Mouse (Mus musculus): ENCODE data around the gene Ckb. TPM values are rescaled to one million over a fixed set of nuclear protein-coding genes. Genes with fewer than 3 reads are reported as not detected.

Gene Ckb
- total RNA-seq, 2 experiments from 2014 or later = 8.5 to 9.4 TPM

GRCm38 (mm10) chr12:111693341-111694270 is 21.5 kb upstream of the Ckb start:
- ATAC-seq (replicated peaks; ENCODE audit: low FRiP score, poor library complexity, severe bottlenecking) = no peak

DNA sequence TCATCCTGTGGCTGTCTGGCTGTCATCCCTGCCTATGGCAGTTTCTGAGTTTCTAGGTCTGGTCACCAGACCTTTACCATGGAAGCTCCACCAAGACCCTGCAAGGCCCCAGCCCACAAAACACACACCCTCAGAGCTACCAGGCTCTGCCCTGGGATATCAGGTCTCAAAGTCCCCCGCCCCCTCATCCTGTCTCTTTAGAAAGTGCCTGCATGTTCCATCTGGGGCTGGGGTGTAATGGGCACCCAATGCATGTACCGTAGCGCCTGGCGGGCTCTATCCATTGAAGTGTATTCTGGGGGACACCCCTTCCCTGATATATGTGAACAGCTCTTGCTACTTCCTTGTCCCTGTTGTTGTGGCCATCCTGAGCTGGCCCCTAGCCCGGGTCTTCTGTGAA is 20.8 kb upstream of the Ckb start:
- ATAC-seq (replicated peaks; ENCODE audit: low FRiP score, poor library complexity, severe bottlenecking) = no peak

DNA sequence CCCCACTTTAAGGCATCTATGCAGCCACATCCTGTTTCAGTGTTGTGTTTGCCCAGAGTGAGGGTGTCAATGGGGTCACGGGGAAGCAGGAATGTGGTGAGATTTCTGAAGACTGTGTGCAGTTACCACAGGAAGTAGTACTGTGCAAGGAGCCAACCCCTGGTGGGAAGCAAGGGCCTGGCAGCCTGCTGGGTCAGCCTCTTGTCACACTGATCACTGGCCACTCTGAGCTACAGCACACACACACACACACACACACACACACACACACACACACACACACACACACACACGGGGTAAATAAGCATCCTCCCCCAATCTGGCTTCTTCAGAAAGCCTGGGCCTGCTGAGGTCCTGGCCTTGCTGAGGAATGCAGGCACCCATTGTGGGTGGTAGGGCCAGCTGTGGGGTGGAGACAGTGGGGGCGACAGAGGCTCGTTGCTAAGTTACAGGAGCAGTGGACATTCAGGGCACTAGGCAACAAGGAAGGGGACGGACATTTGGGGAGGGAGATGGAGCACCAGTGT is 19.3 kb upstream of the Ckb start:
- ATAC-seq (replicated peaks; ENCODE audit: low FRiP score, poor library complexity, severe bottlenecking) = no peak

- ATAC-seq (replicated peaks; ENCODE audit: low FRiP score, poor library complexity, severe bottlenecking) = no peak
Observed at GRCm38 (mm10) chr12:111689426-111689825, 17.3 kb upstream of the Ckb start.

DNA sequence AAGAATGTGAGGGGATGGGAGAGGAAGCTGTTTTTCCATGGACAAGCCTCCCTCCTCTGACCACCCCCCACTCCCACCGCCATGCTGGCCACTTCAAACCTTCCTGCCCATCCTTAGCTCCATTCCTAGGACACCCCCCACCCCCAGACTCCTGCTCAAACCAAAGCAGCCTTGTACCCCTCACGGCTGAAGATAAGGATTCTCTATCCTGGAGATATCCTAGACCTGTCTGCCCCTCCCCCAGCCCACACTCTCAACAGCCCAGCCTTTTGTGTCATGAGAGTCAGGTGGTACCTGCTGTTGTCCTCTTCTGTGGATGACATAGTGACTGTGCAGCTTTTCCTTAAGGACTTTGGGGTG is 15.9 kb upstream of the Ckb start:
- no peak for ATAC-seq (replicated peaks; ENCODE audit: low FRiP score, poor library complexity, severe bottlenecking)

- ATAC-seq (replicated peaks; ENCODE audit: low FRiP score, poor library complexity, severe bottlenecking) = no peak
Observed at GRCm38 (mm10) chr12:111687350-111688068, 15.4 kb upstream of the Ckb start.

- no peak for ATAC-seq (replicated peaks; ENCODE audit: low FRiP score, poor library complexity, severe bottlenecking)
Observed at GRCm38 (mm10) chr12:111686390-111686789, 14.3 kb upstream of the Ckb start.

- ATAC-seq (replicated peaks; ENCODE audit: low FRiP score, poor library complexity, severe bottlenecking) = no peak
Observed at GRCm38 (mm10) chr12:111682806-111683205, 10.7 kb upstream of the Ckb start.

DNA sequence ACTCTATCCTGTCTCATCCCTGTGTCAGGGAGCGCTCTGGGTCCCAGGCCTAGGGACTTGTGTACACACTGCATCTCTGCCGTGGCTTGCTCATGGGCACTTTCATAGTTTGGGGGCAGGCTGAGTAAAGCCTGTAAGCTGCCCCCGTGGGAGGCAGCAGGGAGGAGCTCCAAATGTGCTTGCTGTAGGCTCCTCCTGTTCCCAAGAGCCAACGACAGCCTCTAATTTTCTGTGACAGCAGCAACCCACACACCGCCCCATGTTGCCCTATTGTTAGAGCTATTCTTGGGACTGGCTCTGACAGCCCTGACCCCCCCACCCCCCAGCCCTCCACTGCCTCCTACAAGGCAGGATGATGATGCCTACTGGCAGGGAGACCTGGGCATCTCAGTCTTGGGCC is 9.9 kb upstream of the Ckb start:
- no peak for ATAC-seq (replicated peaks; ENCODE audit: low FRiP score, poor library complexity, severe bottlenecking)

DNA sequence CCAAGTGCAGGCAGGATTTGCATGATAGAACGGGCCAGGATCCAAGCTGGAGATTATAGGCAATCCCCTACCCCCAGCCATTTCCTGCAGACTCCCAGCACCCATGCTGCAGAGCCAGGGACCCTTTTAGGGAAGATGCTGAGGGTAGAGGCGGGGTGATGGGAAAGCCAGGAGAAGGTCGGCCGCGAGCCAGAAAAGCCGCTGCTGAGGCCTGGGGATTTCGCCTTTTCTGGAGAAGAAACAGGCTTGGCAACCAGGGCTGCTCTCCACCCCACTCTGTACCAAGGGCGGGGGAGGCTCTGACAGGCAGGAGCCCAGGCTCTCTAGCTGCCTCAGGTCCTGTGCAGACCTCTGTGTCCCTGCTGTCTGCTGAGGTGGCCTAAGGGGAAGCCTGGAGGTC is 9.2 kb upstream of the Ckb start:
- ATAC-seq (replicated peaks; ENCODE audit: low FRiP score, poor library complexity, severe bottlenecking) = no peak

GRCm38 (mm10) chr12:111680661-111681060 is 8.5 kb upstream of the Ckb start:
- ATAC-seq (replicated peaks; ENCODE audit: low FRiP score, poor library complexity, severe bottlenecking) = no peak

DNA sequence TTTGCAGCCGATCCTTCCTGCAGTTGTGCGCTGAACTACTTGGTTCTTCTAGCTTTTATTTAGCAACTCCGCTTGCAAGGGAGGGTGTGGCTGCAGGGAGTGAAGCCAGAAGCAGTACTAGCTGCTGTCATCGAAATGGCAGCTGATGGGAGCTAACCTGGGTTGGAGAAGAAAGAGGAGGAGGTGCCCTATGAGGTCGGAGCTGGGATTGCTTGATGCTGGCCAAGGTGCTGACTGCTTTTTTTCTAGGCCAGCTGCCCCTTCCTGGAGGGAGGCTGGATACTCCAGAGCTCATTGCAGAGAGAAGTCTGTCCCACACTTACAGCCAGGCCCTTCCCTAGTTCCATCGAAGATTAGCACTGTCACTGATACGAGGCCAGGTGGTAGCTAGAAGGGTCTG is 6.9 kb upstream of the Ckb start:
- ATAC-seq (replicated peaks; ENCODE audit: low FRiP score, poor library complexity, severe bottlenecking) = no peak

- 0 out of 2 replicates have a peak, but pooled peaks have one; percentile 9 for ATAC-seq (replicated peaks; ENCODE audit: low FRiP score, poor library complexity, severe bottlenecking)
Observed at GRCm38 (mm10) chr12:111678670-111678933, 6.5 kb upstream of the Ckb start.

- ATAC-seq (replicated peaks; ENCODE audit: low FRiP score, poor library complexity, severe bottlenecking) = peak; percentile 89
Observed at GRCm38 (mm10) chr12:111677882-111678669, 5.9 kb upstream of the Ckb start, which contains the start of gene Trmt61a. Gene Trmt61a, plus strand, starts transcription at chr12:111678105.

- ATAC-seq (replicated peaks; ENCODE audit: low FRiP score, poor library complexity, severe bottlenecking) = no peak
Observed at GRCm38 (mm10) chr12:111677421-111677820, 5.3 kb upstream of the Ckb start.

DNA sequence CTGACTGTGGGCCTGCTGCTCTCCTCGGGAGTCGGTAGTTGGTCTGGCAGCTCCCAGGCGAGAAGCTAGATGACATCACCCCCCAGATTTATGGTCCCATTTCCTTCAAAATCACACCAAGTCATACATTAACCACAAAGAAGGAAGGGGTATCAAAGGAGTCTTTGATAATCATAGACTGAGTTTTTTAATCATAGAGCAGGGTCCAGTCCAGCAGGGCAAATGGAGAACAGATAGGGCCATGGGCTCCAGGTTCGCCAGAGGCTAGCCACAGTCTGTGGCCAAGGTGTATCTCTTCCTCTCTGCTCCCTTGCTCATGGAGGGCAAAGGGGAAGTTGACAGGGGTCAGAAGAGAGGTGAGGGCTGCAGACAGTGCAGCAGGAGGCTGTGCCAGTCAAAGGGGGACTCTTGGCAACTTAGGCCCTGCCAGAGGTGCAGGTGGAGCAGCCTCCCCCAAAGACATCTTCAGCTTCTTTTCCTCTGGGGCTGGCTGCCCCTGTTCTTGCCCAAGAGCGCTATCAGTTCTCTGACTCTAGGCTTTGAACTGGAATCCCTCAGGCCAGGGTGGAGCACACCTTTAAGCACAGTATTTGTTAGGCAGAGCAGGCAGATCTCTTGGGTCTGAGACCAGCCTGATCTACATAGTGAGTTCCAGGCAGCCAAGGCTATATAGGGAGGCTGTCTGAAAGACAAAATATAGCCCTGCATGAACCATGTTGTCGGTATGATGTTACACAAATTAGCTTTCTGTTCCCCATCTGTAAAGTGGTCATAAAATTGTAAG is 3.9 kb upstream of the Ckb start:
- no peak for ATAC-seq (replicated peaks; ENCODE audit: low FRiP score, poor library complexity, severe bottlenecking)

- no peak for ATAC-seq (replicated peaks; ENCODE audit: low FRiP score, poor library complexity, severe bottlenecking)
Observed at GRCm38 (mm10) chr12:111674850-111675486, 2.8 kb upstream of the Ckb start.

GRCm38 (mm10) chr12:111672581-111672980 is 443 bp upstream of the Ckb start:
- ATAC-seq (replicated peaks; ENCODE audit: low FRiP score, poor library complexity, severe bottlenecking) = no peak

DNA sequence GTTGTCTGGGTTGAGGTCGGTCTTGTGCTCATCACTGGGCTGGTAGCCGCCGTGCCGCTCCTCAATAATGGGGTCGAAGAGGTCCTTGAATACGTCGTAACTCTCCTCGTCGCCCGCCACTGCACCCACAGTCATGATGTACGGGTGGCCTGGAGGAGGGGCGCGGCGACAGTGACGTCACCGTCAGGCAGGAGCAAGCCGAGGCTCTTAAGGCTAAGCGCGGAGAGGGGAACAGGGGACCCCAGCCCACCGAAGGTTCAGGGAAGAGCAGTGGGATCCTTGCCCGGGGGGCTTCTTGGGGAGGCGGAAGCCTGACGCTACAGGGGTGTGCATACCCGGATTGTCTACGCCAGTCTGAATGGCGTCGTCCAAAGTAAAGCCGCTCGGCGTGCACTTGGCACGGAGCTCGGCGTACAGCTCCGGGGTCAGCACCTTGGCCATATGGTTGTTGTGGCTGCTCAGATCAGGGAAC is 671 bp downstream of the Ckb start:
- ATAC-seq (replicated peaks; ENCODE audit: low FRiP score, poor library complexity, severe bottlenecking) = no peak
